Mouse (Mus musculus): Measurements from ENCODE around the gene Kansl2. TPM values are rescaled to one million over a fixed set of nuclear protein-coding genes. Genes with fewer than 3 reads are reported as not detected.

The Kansl2 gene
- total and polyA plus RNA-seq, 3 experiments: 59.6 to 125 (median 103) TPM

DNA sequence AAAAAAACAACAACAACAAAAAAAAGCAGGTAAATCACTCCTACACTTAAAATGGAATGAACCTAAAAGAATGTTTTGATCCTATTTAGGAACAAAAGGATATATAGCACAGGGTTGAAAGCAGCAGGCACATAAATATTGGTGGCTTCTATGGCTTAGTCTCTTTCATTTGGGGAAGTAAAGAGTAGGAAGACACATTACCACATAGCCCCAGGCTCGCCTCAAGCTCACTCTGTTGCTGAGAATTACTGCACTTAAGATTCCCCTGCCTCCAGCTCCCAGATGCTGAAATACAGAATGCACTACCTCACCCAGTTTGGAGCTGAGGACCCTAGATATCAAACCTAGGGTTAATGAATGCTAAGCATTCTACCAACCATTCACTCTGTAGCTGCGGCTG lies 18.7 kb upstream of the Kansl2 start:
- no peak overlapping the region for H3K4me2 ChIP-seq (ENCODE audit: insufficient read depth, low read depth, poor library complexity, severe bottlenecking)
- H3K27ac ChIP-seq (ENCODE audit: insufficient read depth, low read depth): no peak overlapping the region
- H3K27me3 ChIP-seq (replicated peaks): no peaks in the 10 kb centered on the region
- H3K36me3 ChIP-seq (replicated peaks in 1 of 2; ENCODE audit: control insufficient read depth in 1 of 2, insufficient read depth in 1 of 2, low read length in 1 of 2): peaks cover 56 to 85% of the 10 kb centered on the region in 2 experiments
- no peaks in the 10 kb centered on the region for H3K9me3 ChIP-seq (replicated peaks; ENCODE audit: low read length)
- no peak for TF ChIP-seq ZNF384 (IDR thresholded peaks at IDR 0.05; ENCODE audit: low read depth, low read length)
- no peak for TF ChIP-seq NELFE (IDR thresholded peaks at IDR 0.05; ENCODE audit: low read depth, low read length)
- in situ Hi-C loops (cut with MboI; ENCODE audit: low pct_ligation_motif_present, low pct_unique_long_range_greater_than_20kb, low sequenced_read_pairs): no loop called here
- H3K4me3 ChIP-seq (replicated peaks in 1 of 3; ENCODE audit: low read depth in 2 of 3, low read length in 2 of 3, poor library complexity in 1 of 3): no peak overlapping the region
- no peaks in the 10 kb centered on the region for H3K4me1 ChIP-seq (ENCODE audit: control insufficient read depth in 1 of 2, insufficient read depth in 2 of 2)
- dilution Hi-C loops (cut with MboI; ENCODE audit: extremely low pct_ligation_motif_present, extremely low pct_unique_long_range_greater_than_20kb, low sequenced_read_pairs): no loop called here
- peaks cover 21% of the 10 kb centered on the region for H3K79me2 ChIP-seq (replicated peaks; ENCODE audit: control insufficient read depth, extremely low read depth, insufficient read depth, poor library complexity, severe bottlenecking)
- DNase-seq (ENCODE audit: extremely low read depth): no peak
- no peak overlapping the region for H3K9ac ChIP-seq (ENCODE audit: insufficient read depth, low read depth)

DNA sequence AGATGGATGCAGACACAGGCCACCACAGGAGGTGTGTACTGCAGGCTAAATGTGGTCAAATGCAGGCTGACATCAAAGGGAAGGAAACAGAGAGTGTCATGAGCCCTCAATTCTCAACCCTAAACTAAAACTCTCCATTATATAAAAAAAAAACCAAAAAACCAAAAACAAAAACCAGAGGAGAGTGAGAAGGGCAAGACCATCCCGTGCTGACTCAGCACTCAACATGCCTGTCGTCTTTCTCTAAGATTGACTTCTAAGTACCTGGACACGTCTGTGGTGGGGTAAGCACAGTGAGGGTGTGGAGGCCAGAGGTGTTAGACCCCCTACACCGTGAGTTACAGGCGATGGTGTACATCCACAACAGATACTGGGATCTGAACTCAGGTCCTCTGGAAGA lies 12.8 kb upstream of the Kansl2 start:
- TF ChIP-seq MAFK (IDR thresholded peaks at IDR 0.05; ENCODE audit: insufficient replicate concordance, low read length) (peak; percentile 85), E2F4 (IDR thresholded peaks at IDR 0.05; ENCODE audit: insufficient replicate concordance, low read depth, low read length) (no peak)
- in situ Hi-C loops (cut with MboI; ENCODE audit: low pct_ligation_motif_present, low pct_unique_long_range_greater_than_20kb, low sequenced_read_pairs): no loop called here
- no peak overlapping the region for H3K9ac ChIP-seq (ENCODE audit: insufficient read depth, low read depth)

DNA sequence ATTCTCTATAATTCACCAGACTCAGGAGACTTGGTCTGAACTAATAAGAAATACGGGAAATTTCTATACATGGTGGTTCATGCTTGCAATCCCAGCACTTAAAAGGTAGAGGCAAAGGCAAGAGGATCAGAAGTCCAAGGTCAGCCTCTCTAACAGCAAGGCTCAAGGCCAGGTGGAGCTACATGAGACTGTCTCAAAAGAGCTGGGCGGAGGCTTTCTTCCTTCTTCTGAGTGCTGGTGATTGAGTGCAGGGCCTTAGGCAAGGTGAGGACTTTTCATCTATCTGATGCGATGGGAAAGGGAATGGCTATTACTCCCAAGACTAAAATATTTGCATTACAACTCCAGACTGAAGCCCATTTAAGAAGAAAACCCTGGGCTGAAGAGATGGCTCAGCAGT lies 11.1 kb upstream of the Kansl2 start:
- no peaks in the 10 kb centered on the region for H3K27me3 ChIP-seq (replicated peaks)
- in situ Hi-C loops (cut with MboI; ENCODE audit: low pct_ligation_motif_present, low pct_unique_long_range_greater_than_20kb, low sequenced_read_pairs) (no loop called here), dilution Hi-C loops (cut with MboI; ENCODE audit: extremely low pct_ligation_motif_present, extremely low pct_unique_long_range_greater_than_20kb, low sequenced_read_pairs) (no loop called here)
- no peaks in the 10 kb centered on the region for H3K9me3 ChIP-seq (replicated peaks; ENCODE audit: low read length)
- H3K4me2 ChIP-seq (ENCODE audit: insufficient read depth, low read depth, poor library complexity, severe bottlenecking): no peak overlapping the region
- no peaks in the 10 kb centered on the region for H3K4me1 ChIP-seq (ENCODE audit: control insufficient read depth in 1 of 2, insufficient read depth in 2 of 2)
- DNase-seq (ENCODE audit: extremely low read depth): no peak
- no peak overlapping the region for H3K27ac ChIP-seq (ENCODE audit: insufficient read depth, low read depth)
- peaks cover 68 to 94% of the 10 kb centered on the region in 2 experiments for H3K36me3 ChIP-seq (replicated peaks in 1 of 2; ENCODE audit: control insufficient read depth in 1 of 2, insufficient read depth in 1 of 2, low read length in 1 of 2)
- no peak overlapping the region for H3K9ac ChIP-seq (ENCODE audit: insufficient read depth, low read depth)
- no peak overlapping the region for H3K4me3 ChIP-seq (replicated peaks in 1 of 3; ENCODE audit: low read depth in 2 of 3, low read length in 2 of 3, poor library complexity in 1 of 3)
- TF ChIP-seq RAD21 (IDR thresholded peaks at IDR 0.05; ENCODE audit: low read depth, low read length) (no peak), MEF2A (IDR thresholded peaks at IDR 0.05; ENCODE audit: borderline replicate concordance, low read depth, low read length) (no peak), EP300 (IDR thresholded peaks at IDR 0.05; ENCODE audit: low read length) (no peak), ELF1 (IDR thresholded peaks at IDR 0.05; ENCODE audit: low read depth, low read length) (no peak), ZNF384 (IDR thresholded peaks at IDR 0.05; ENCODE audit: low read depth, low read length) (no peak), ZKSCAN1 (IDR thresholded peaks at IDR 0.05; ENCODE audit: borderline replicate concordance, low read depth, low read length) (no peak), IRF4 (IDR thresholded peaks at IDR 0.05; ENCODE audit: low read depth, low read length) (no peak), TCF12 (IDR thresholded peaks at IDR 0.05; ENCODE audit: low read depth, low read length) (no peak)
- peaks cover 5% of the 10 kb centered on the region for H3K79me2 ChIP-seq (replicated peaks; ENCODE audit: control insufficient read depth, extremely low read depth, insufficient read depth, poor library complexity, severe bottlenecking)

More for the DNA sequence above, 12.8 kb upstream of the Kansl2 start:
- H3K36me3 ChIP-seq (replicated peaks in 1 of 2; ENCODE audit: control insufficient read depth in 1 of 2, insufficient read depth in 1 of 2, low read length in 1 of 2): peaks cover 72 to 94% of the 10 kb centered on the region in 2 experiments
- dilution Hi-C loops (cut with MboI; ENCODE audit: extremely low pct_ligation_motif_present, extremely low pct_unique_long_range_greater_than_20kb, low sequenced_read_pairs): no loop called here
- no peaks in the 10 kb centered on the region for H3K4me1 ChIP-seq (ENCODE audit: control insufficient read depth in 1 of 2, insufficient read depth in 2 of 2)
- H3K79me2 ChIP-seq (replicated peaks; ENCODE audit: control insufficient read depth, extremely low read depth, insufficient read depth, poor library complexity, severe bottlenecking): peaks cover 7% of the 10 kb centered on the region; the same call in 1 of the 2 replicates
- no peaks in the 10 kb centered on the region for H3K27me3 ChIP-seq (replicated peaks)
- no peak overlapping the region for H3K4me3 ChIP-seq (replicated peaks in 1 of 3; ENCODE audit: low read depth in 2 of 3, low read length in 2 of 3, poor library complexity in 1 of 3)
- no peak for DNase-seq (ENCODE audit: extremely low read depth)
- H3K4me2 ChIP-seq (ENCODE audit: insufficient read depth, low read depth, poor library complexity, severe bottlenecking): no peak overlapping the region
- H3K9me3 ChIP-seq (replicated peaks; ENCODE audit: low read length): no peaks in the 10 kb centered on the region
- no peak overlapping the region for H3K27ac ChIP-seq (ENCODE audit: insufficient read depth, low read depth)
